Mouse (Mus musculus) lung, postnatal 0 days (tissue): ENCODE results near the gene Rpp25. TPM values are rescaled to one million over a fixed set of nuclear protein-coding genes. Genes with fewer than 3 reads are reported as not detected.

Experiments used
- ATAC-seq: fragments of 200-750 bp; cut with Nextera tagmentation; 2 replicates; pipeline ENCODE4 v1.8.0; 2017; ENCODE audit warnings: moderate library complexity
- DNase-seq: peaks from one replicate; pipeline ENCODE4 v3.0.0-alpha.2; 2016; ENCODE audit warnings: low spot score
- H3K27ac ChIP-seq: fragments of 300-500 bp; sonication (generic); 2 replicates; pipeline ENCODE4 v1.5.1; 2014; ENCODE audit warnings: antibody characterized with exemption, mild to moderate bottlenecking, low read length, mixed read lengths
- H3K27me3 ChIP-seq: fragments of 300-500 bp; sonication (generic); replicated peaks from 2 replicates; pipeline ENCODE4 v1.6.1; 2014; ENCODE audit warnings: low read length, mixed read lengths; ENCODE audit not compliant: insufficient read depth
- H3K36me3 ChIP-seq: fragments of 300-500 bp; sonication (generic); 2 replicates; pipeline ENCODE4 v1.6.1; 2014; ENCODE audit warnings: low read length, mixed read lengths; ENCODE audit not compliant: insufficient read depth
- H3K4me1 ChIP-seq: fragments of 300-500 bp; sonication (generic); 2 replicates; pipeline ENCODE4 v1.6.1; 2014; ENCODE audit warnings: antibody characterized with exemption, low read depth, low read length, mixed read lengths; ENCODE audit not compliant: insufficient read depth
- H3K4me2 ChIP-seq: fragments of 300-500 bp; sonication (generic); replicated peaks from 2 replicates; pipeline ENCODE4 v1.6.1; 2014; ENCODE audit warnings: low read depth, mild to moderate bottlenecking, low read length, moderate library complexity, mixed read lengths
- H3K4me3 ChIP-seq: fragments of 300-500 bp; sonication (generic); 2 replicates; pipeline ENCODE4 v1.5.1; 2014; ENCODE audit warnings: low read depth, low read length
- H3K9ac ChIP-seq: fragments of 300-500 bp; sonication (generic); replicated peaks from 2 replicates; pipeline ENCODE4 v1.6.1; 2014; ENCODE audit warnings: low read depth, mild to moderate bottlenecking
- H3K9me3 ChIP-seq: fragments of 300-500 bp; sonication (generic); 2 replicates; pipeline ENCODE4 v1.6.1; 2016; ENCODE audit warnings: low read length, mixed read lengths
- CTCF ChIP-seq: IDR thresholded peaks from 2 replicates; pipeline ENCODE4 v1.5.1; 2016; ENCODE audit warnings: antibody characterized with exemption, mild to moderate bottlenecking
- EP300 ChIP-seq: IDR thresholded peaks from 2 replicates; pipeline ENCODE4 v1.6.1; 2016; ENCODE audit warnings: antibody characterized with exemption, mild to moderate bottlenecking, control low read depth
- WGBS: fragments of 180-500 bp; shearing (Covaris S2); extraction: QIAGEN DNeasy Blood & Tissue Kit; methylation state at CpG from one replicate; pipeline ENCODE4 v1.1.7; 2014; 5-methylcytosine and 5-hydroxymethylcytosine counted together
- polyA plus RNA-seq: library from polyadenylated mRNA; unstranded; fragments of >200 nt; fragmentation: Nextera tagmentation; extraction: Ambion mirVana; gene quantifications from 2 replicates; pipeline ENCODE4 v1.2.1, GENCODE M21; 2015

The Rpp25 gene
- polyA plus RNA-seq, 1 experiment from 2014 or later, result 3.6 TPM

- TF ChIP-seq CTCF, result no peak
- no peak for TF ChIP-seq EP300
- Histone ChIP-seq H3K27me3 (peaks cover 7% of the 10 kb centered on the region; the same call in 1 of the 2 replicates), H3K4me1 (no peaks in the 10 kb centered on the region), H3K4me2 (no peak overlapping the region), H3K36me3 (no peaks in the 10 kb centered on the region), H3K27ac (no peak overlapping the region), H3K9ac (no peak overlapping the region), H3K4me3 (no peak overlapping the region), H3K9me3 (no peaks in the 10 kb centered on the region)
- ATAC-seq (no peak), DNase-seq (no peak)
- WGBS, result 76% methylated on average over 2 of the region's 2 CpGs
Observed at GRCm38 (mm10) chr9:57510577-57510976, 6.8 kb downstream of the Rpp25 start.

- DNase-seq (peak; percentile 78), ATAC-seq (no peak)
- no peaks in the 10 kb centered on the region for H3K27me3 ChIP-seq
- no peak overlapping the region for H3K9ac ChIP-seq
- H3K4me2 ChIP-seq, result no peak overlapping the region
- no peaks in the 10 kb centered on the region for H3K9me3 ChIP-seq
- peak; percentile 86 for TF ChIP-seq CTCF
- TF ChIP-seq EP300, result no peak
- no peaks in the 10 kb centered on the region for H3K36me3 ChIP-seq
- peaks cover 2% of the 10 kb centered on the region; the same call in 1 of the 2 replicates for H3K4me1 ChIP-seq
- WGBS, result 8% methylated on average over 3 of the region's 3 CpGs
- no peak overlapping the region for H3K4me3 ChIP-seq
- no peak overlapping the region for H3K27ac ChIP-seq
Observed at GRCm38 (mm10) chr9:57517113-57517512, 13.3 kb downstream of the Rpp25 start.

GRCm38 (mm10) chr9:57520375-57521055 lies 16.7 kb downstream of the Rpp25 start:
- H3K4me1 ChIP-seq, result peaks cover 7% of the 10 kb centered on the region; the same call in 1 of the 2 replicates
- peak; percentile 62 for ATAC-seq
- H3K36me3 ChIP-seq, result no peaks in the 10 kb centered on the region
- H3K4me3 ChIP-seq, result peak overlapping the region; percentile 90
- DNase-seq, result no peak
- H3K27ac ChIP-seq, result peak overlapping the region; percentile 96
- 24% methylated on average over 16 of the region's 16 CpGs for WGBS
- no peak overlapping the region for H3K9ac ChIP-seq
- no peaks in the 10 kb centered on the region for H3K9me3 ChIP-seq
- TF ChIP-seq EP300 (no peak; the same call in 1 of the 2 replicates), CTCF (peak; percentile 31; the same call in 1 of the 2 replicates)
- peak overlapping the region; percentile 67 for H3K4me2 ChIP-seq
- H3K27me3 ChIP-seq, result no peaks in the 10 kb centered on the region

- H3K36me3 ChIP-seq, result no peaks in the 10 kb centered on the region
- no peaks in the 10 kb centered on the region for H3K9me3 ChIP-seq
- H3K27me3 ChIP-seq, result no peaks in the 10 kb centered on the region
- peak within 1 kb of the TSS; percentile 67 for H3K4me2 ChIP-seq
- 2% methylated on average over 89 of the region's 95 CpGs for WGBS
- H3K27ac ChIP-seq, result peak within 1 kb of the TSS; percentile 96
- peak within 1 kb of the TSS; percentile 91 for H3K9ac ChIP-seq
- TF ChIP-seq EP300, result no peak
- TF ChIP-seq CTCF, result peak; percentile 23
- peak; percentile 97 for DNase-seq
- H3K4me3 ChIP-seq, result peak within 1 kb of the TSS; percentile 90
- peaks cover 7% of the 10 kb centered on the region; the same call in 1 of the 2 replicates for H3K4me1 ChIP-seq
- peak; percentile 99 for ATAC-seq
Observed at GRCm38 (mm10) chr9:57521056-57521911, 17.5 kb downstream of the Rpp25 start, which contains the start of gene Cox5a. Gene Cox5a, plus strand, starts transcription at chr9:57521274.

- peaks cover 7% of the 10 kb centered on the region; the same call in 1 of the 2 replicates for H3K4me1 ChIP-seq
- no peaks in the 10 kb centered on the region for H3K27me3 ChIP-seq
- no peak for ATAC-seq
- H3K27ac ChIP-seq, result 0 out of 2 replicates have a peak overlapping the region, but pooled peaks have one; percentile 96
- peak overlapping the region; percentile 91 for H3K9ac ChIP-seq
- DNase-seq, result no peak
- H3K36me3 ChIP-seq, result no peaks in the 10 kb centered on the region
- peak overlapping the region; percentile 90 for H3K4me3 ChIP-seq
- H3K9me3 ChIP-seq, result no peaks in the 10 kb centered on the region
- no peak for TF ChIP-seq CTCF
- TF ChIP-seq EP300, result no peak
- 26% methylated on average over 7 of the region's 7 CpGs for WGBS
- peak overlapping the region; percentile 67 for H3K4me2 ChIP-seq
Observed at GRCm38 (mm10) chr9:57522114-57522860, 18.5 kb downstream of the Rpp25 start.
